Mouse (Mus musculus) leukemia stem cell, adult 10-12 weeks (primary cell): Measurements from ENCODE around the gene Nrtn. TPM values are rescaled to one million over a fixed set of nuclear protein-coding genes. Genes with fewer than 3 reads are reported as not detected.

Experiments
- polyA plus RNA-seq: library from polyadenylated mRNA; stranded (reverse); fragments of >175 nt; gene quantifications from 2 replicates; pipeline ENCODE4 v1.2.3, GENCODE M21; 2012; ENCODE audit warnings: low replicate concordance

The Nrtn gene
- 1.7 and 2.5 TPM in 2 replicates for polyA plus RNA-seq

DNA sequence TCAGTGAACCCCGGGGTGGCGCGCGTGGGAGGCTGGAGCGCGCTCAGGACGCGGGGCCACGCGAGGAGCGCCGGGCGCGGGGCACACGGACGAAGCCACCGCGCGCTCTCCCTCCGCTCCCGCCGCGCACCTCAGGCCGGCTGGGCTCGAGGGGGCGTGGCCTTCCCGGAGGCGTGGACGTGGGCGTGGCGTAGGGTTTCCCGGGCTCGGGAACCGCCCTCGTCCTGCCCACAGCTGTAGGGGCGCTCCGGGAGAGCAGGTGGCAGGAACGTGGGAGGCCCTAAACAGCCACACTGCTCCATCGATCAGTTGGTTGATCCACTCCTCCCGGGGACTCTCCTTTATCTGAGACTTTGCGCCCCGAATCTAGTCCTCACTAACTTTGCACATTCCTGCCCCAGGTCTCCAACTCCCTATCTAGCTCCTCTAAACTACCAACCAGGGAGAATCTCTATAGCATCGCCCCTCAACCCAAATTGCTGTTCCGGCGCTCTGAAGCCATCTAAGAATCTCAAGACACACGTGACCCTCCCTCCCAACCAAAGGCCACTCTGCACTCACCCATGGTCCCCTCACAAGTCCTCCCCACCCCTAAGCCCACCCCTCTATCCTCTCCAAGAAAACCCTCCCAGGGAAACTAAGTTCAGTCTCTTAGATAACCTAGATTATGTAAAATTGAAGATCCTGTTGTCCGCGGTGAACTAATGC lies at the start of gene Nrtn:
TSS of gene Nrtn (minus strand) at position 115 of the 708 bp plus-strand sequence.

GRCm38 (mm10) chr17:56769950-56770349 lies 12.6 kb upstream of the Nrtn start, which contains the start of gene Prr22:
Gene Prr22 (plus strand): TSS chr17:56770250.

GRCm38 (mm10) chr17:56764474-56765354 lies 7.4 kb upstream of the Nrtn start, which contains the start of gene Dus3l:
Gene Dus3l (plus strand): TSS chr17:56764757.

DNA sequence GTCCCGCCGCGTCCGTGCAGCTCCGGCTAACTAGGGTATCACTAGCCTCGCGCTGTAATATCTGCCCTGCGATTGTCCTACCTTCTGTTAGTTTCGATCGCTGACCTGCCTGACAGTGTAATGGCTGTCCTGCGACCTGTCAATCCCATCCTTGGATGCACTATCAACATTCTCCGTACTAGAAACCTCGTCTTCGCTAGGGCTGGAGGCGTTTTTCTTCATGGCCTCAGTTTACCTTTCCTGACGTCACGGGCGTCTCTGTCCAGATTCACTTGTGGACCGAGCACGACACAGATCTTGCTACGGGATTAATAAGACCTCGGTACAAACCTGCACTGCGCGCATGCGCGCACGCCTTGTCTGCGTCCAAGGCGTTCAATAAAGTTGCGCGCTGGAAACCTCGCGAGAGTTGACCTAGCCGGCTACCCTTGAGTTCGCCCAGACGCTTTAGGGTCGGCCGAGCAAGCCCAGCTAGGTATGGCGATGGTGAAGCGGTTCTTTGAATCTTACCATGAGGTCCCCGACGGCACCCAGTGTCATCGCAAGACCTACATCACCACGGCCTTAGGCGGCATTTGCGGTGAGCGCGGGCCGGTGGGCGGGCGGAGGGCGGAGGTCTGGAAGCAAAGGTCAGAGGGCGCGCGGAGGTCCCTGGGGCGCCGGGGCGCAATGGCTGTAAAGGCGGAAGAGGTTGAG lies 39.8 kb downstream of the Nrtn start, which contains the start of the genes Ndufa11 and Vmac:
TSS of gene Ndufa11 (plus strand) at position 405 of the 696 bp plus-strand sequence.
TSS of gene Vmac (minus strand) at position 660 of the 696 bp plus-strand sequence.

Other genes with a start within 250 kb of the Nrtn start
- gene Znrf4, start 245.1 kb downstream of the Nrtn start, polyA plus RNA-seq = not detected in 2 replicates
- gene Gm20219, start 203.1 kb downstream of the Nrtn start, polyA plus RNA-seq = 0.24 and 1.5 TPM in 2 replicates
- gene Safb2, start 172.9 kb downstream of the Nrtn start, polyA plus RNA-seq = 103 and 278 TPM in 2 replicates
- gene Safb, start 172.7 kb downstream of the Nrtn start, polyA plus RNA-seq = 48.7 and 140 TPM in 2 replicates
- gene 2410015M20Rik, start 147.8 kb downstream of the Nrtn start, polyA plus RNA-seq = 17.6 and 130 TPM in 2 replicates
- 3,958 and 5,079 TPM in 2 replicates for gene Rpl36, start 144.1 kb downstream of the Nrtn start, polyA plus RNA-seq
- 86.9 and 144 TPM in 2 replicates for gene Lonp1, start 130.6 kb downstream of the Nrtn start, polyA plus RNA-seq
- not detected in 2 replicates for gene Catsperd, start 129.4 kb downstream of the Nrtn start, polyA plus RNA-seq
- gene Ranbp3, start 84.2 kb downstream of the Nrtn start, polyA plus RNA-seq = 102 and 138 TPM in 2 replicates
- 88.2 and 116 TPM in 2 replicates for gene Ndufa11, start 39.8 kb downstream of the Nrtn start, polyA plus RNA-seq
- 8.6 and 9.8 TPM in 2 replicates for gene Vmac, start 39.5 kb downstream of the Nrtn start, polyA plus RNA-seq
- 63.0 and 71.4 TPM in 2 replicates for gene Dus3l, start 7.2 kb upstream of the Nrtn start, polyA plus RNA-seq
- gene Prr22, start 12.7 kb upstream of the Nrtn start, polyA plus RNA-seq = 22.2 and 50.3 TPM in 2 replicates
- 80.3 and 90.4 TPM in 2 replicates for gene Rfx2, start 73.5 kb upstream of the Nrtn start, polyA plus RNA-seq
- not detected in 2 replicates for gene Acsbg2, start 116.9 kb upstream of the Nrtn start, polyA plus RNA-seq
- not detected in 2 replicates for gene 1700061G19Rik, start 117.9 kb upstream of the Nrtn start, polyA plus RNA-seq
- 120 and 136 TPM in 2 replicates for gene Mllt1, start 177.9 kb upstream of the Nrtn start, polyA plus RNA-seq
- gene Acer1, start 224.6 kb upstream of the Nrtn start, polyA plus RNA-seq = not detected in 2 replicates
- 77.6 and 206 TPM in 2 replicates for gene Clpp, start 232.8 kb upstream of the Nrtn start, polyA plus RNA-seq
- gene Alkbh7, start 239.8 kb upstream of the Nrtn start, polyA plus RNA-seq = 20.6 and 31.9 TPM in 2 replicates
- gene Pspn, start 242.5 kb upstream of the Nrtn start, polyA plus RNA-seq = 2.3 and 3.1 TPM in 2 replicates